Mouse (Mus musculus) adrenal gland, postnatal 36 days (tissue): ENCODE measurements around the gene Mfsd7a. TPM values are rescaled to one million over a fixed set of nuclear protein-coding genes. Genes with fewer than 3 reads are reported as not detected.

ENCODE experiments used
- DNase-seq, 2 experiments: peaks; one replicate each; pipeline ENCODE4 v3.0.0; 2021; ENCODE audit warnings: mixed read lengths in 1 of 2
- total RNA-seq, 2 experiments: library from RNA; stranded (reverse); gene quantifications; 2 replicates each; pipeline ENCODE4 v1.2.3; 2021

The Mfsd7a gene
- total RNA-seq, 2 experiments from 2014 or later = 1.0 to 1.3 TPM

GRCm38 (mm10) chr5:108433804-108434587, 14.7 kb downstream of the Mfsd7a start, which contains the start of gene Atp5k:
TSS of gene Atp5k (minus strand) at chr5:108434448.
- DNase-seq = peak; percentile 94

- DNase-seq = no peak
Observed at GRCm38 (mm10) chr5:108431196-108431595, 17.5 kb downstream of the Mfsd7a start.

- DNase-seq = peak; percentile 44 to 59
Observed at GRCm38 (mm10) chr5:108427186-108427585, 21.5 kb downstream of the Mfsd7a start.

GRCm38 (mm10) chr5:108423427-108423826, 25.3 kb downstream of the Mfsd7a start:
- no peak for DNase-seq

GRCm38 (mm10) chr5:108422741-108423140, 25.9 kb downstream of the Mfsd7a start:
- no peak for DNase-seq

- no peak for DNase-seq
Observed at GRCm38 (mm10) chr5:108414711-108415110, 34.0 kb downstream of the Mfsd7a start.

GRCm38 (mm10) chr5:108406977-108407376, 41.7 kb downstream of the Mfsd7a start:
- no peak for DNase-seq

GRCm38 (mm10) chr5:108405460-108405859, 43.2 kb downstream of the Mfsd7a start:
- DNase-seq = no peak

- no peak for DNase-seq
Observed at GRCm38 (mm10) chr5:108403453-108403852, 45.2 kb downstream of the Mfsd7a start.

Other genes starting within 250 kb of the Mfsd7a start
- gene Dr1, start 180.0 kb downstream of the Mfsd7a start, total RNA-seq = 10 to 100 TPM; 33.2 to 39.8 TPM
- 10 to 100 TPM; 12.4 to 14.0 TPM for gene Pigg, start 136.3 kb downstream of the Mfsd7a start, total RNA-seq
- 1 to 10 TPM in 1 of 2 experiments, under 1 TPM in 1; 0.89 to 2.0 TPM for gene Gm42517, start 81.0 kb downstream of the Mfsd7a start, total RNA-seq
- not detected for gene Pde6b, start 60.5 kb downstream of the Mfsd7a start, total RNA-seq
- gene Atp5k, start 14.4 kb downstream of the Mfsd7a start, total RNA-seq = 100 to 1,000 TPM; 374 to 446 TPM
- 10 to 100 TPM; 37.6 to 39.6 TPM for gene Pcgf3, start 12.3 kb upstream of the Mfsd7a start, total RNA-seq
- 1 to 10 TPM; 1.9 to 2.1 TPM for gene Cplx1, start 101.1 kb upstream of the Mfsd7a start, total RNA-seq
- 10 to 100 TPM; 81.2 to 82.4 TPM for gene Gak, start 180.9 kb upstream of the Mfsd7a start, total RNA-seq
- gene Tmem175, start 180.9 kb upstream of the Mfsd7a start, total RNA-seq = 10 to 100 TPM; 21.2 to 31.3 TPM
- gene Idua, start 211.4 kb upstream of the Mfsd7a start, total RNA-seq = 10 to 100 TPM; 14.0 to 16.0 TPM
- gene Dgkq, start 220.8 kb upstream of the Mfsd7a start, total RNA-seq = 10 to 100 TPM; 17.4 to 18.7 TPM
- gene Slc26a1, start 226.7 kb upstream of the Mfsd7a start, total RNA-seq = under 1 TPM in 1 of 2 experiments, not detected in 1; 0.30 TPM
- 10 to 100 TPM; 45.8 to 47.5 TPM for gene Fgfrl1, start 243.5 kb upstream of the Mfsd7a start, total RNA-seq